Mouse (Mus musculus) neutrophil, adult 59 days (primary cell): Measurements from ENCODE around the gene Sptb. TPM values are rescaled to one million over a fixed set of nuclear protein-coding genes. Genes with fewer than 3 reads are reported as not detected.

ENCODE experiments used
- total RNA-seq, 2 experiments: library from RNA; stranded (reverse); gene quantifications; 1 replicate in 1 of 2; 2 replicates in 1 of 2; pipeline ENCODE4 v1.2.4; 2023

Sptb gene
- 10 to 100 TPM in 1 of 2 experiments, 1 to 10 TPM in 1; 8.3 to 25.1 TPM for total RNA-seq

DNA sequence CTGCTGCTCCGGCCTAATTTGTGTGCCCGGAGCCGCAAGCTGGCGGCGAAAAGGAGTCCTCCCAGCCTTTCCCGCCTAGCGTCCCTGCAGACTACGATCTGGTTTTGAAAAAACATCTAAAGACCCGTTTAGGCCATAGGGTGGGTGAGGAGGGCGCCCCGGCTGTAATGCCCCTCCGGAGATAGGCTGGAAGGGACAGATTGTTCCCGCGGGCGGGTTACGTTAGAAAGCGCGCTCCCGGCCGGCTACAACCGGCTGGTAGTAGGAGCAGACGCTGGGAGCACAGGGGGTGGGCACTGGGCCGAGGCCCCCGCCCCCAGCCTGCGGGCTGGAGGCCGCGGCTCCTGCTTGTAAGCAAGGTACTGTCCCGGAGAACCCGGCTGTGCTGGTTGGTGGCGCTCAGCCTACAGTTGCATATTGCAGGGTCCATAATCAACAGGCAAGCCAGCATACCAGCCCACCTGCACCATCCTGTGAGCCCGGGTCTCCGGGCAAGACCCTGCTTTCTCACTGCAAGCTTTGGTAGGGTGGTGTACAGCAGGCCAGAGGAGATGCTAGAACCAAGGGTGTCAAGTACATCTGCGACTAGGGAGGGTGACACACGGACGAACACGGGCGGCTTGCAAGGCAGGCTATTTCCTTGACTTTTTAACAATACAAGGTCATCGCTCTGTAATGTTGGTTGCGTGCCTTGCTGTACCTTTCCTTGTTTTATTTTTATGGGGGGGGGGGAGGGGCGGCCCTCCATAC, at the start of gene Sptb:
Gene Sptb (minus strand): TSS at position 197 of the 750 bp plus-strand sequence.

DNA sequence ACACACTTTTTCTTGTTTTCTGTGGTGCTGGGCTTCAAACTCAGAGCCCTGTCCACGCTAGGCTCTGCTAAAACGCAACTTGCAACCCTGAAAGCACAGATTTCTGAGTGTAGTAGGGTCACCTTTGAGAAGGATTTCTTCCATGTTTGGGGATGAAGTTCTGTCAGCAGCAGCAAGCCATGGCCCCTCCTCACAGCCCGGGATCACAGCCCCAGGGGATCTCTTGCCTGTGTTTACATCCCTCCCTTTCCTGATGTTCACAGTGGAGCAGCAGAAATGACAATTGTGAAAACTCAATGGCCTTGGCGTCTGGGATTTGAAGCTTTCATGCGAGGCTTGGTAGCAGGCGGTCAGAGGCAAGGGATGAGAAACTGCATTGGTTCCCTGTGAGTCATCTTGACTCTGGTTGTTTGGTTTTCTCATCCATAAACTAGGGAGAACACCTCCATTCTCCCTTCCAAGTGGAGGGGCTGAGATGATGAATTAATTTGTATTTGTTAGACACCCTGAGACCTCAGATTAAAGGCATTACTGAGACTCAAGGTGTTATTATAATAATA, 179.7 kb downstream of the Sptb start, which contains the start of gene Plekhg3:
Gene Plekhg3 (plus strand): TSS at position 312 of the 560 bp plus-strand sequence.

Other genes starting within 250 kb of the Sptb start
- gene Plekhg3, start 179.7 kb downstream of the Sptb start, total RNA-seq: 100 to 1,000 TPM; 109 to 113 TPM
- 10 to 100 TPM; 26.7 to 27.4 TPM for gene Churc1, start 55.0 kb upstream of the Sptb start, total RNA-seq
- 1 to 10 TPM; 6.5 to 6.8 TPM for gene Fntb, start 55.0 kb upstream of the Sptb start, total RNA-seq
- not detected for gene Gpx2, start 85.0 kb upstream of the Sptb start, total RNA-seq
- under 1 TPM; 0.33 to 0.53 TPM for gene Rab15, start 112.4 kb upstream of the Sptb start, total RNA-seq